Mouse (Mus musculus) layer of hippocampus, adult 9-11 months (tissue): Measurements from ENCODE around the gene Magt1.
A peak's percentile ranks its signal among the peaks of the same experiment; 100 is the strongest.
"Not testable (repeated sequence)": the region's sequence is repeated elsewhere in the genome, so short reads cannot be mapped to it uniquely, and the experiment has no call there.

Experiments used
- DNase-seq: peaks from one replicate; pipeline ENCODE4 v3.0.0; 2022

Magt1 gene

GRCm38 (mm10) chrX:105939245-105939644 lies 72.5 kb downstream of the Magt1 start:
- no peak for DNase-seq

DNA sequence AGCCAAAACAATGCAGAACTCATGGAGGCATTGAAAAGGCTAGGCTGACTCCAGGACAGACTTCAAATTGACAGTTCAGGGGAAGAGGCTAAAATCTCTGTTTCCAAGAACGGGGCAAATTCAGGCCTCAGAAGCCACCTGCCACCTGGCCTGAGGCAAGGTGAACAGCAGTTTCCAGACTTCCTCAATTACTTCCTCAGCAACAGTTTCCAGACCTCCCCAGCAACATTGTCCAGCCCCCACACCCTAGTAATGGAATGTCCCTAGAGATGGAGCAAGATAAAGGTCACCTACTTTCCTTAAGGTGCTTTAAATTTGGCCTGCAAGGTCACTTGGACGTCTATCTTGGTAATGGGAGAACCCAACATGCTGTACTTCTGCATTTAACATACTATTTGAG lies 74.0 kb downstream of the Magt1 start:
- DNase-seq = no peak

DNA sequence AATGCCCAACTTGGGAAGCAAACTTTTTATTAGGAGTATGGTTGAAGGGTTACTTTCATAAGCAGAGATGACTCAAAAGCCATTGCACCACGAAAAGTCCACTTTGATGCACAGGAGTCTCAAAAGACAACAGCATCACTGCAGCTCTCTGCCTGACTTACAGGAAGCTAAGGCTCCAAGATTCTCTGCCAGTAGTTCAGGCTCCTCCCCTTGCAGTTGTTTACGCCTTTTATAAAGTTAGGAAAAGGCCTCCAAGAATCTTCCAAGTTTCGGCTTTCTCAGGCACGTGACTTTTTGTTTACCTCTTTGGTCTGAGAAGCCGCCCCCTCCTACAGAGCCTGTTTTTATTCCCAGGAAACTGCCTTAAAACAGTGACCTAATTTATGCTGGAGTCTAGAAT lies 77.4 kb downstream of the Magt1 start:
- no peak for DNase-seq

DNA sequence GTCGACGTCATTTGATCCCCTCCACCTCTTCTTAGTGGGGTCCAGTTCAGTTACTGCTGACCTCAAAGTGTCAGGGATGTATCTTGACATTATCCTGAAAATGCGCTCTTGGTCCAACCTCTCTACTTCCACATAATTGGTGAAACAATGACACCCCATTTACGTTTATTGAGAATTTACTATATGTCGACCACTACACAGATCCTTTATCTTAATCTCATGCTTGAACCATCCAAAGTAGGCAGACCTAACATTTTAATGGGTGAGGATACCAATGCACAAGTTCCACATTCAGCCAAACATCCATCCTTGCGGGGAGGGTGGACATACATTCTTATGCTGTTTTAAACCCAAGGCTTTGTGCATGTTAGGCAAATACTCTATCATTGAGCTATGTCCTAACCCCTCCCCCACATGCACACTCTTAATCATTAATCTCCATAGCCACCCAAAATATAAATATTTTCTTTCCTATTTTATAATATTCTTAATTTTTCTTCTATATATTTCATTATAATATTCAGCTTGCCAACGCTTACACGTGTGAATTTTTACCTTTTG lies 82.1 kb downstream of the Magt1 start:
- no peak for DNase-seq

DNA sequence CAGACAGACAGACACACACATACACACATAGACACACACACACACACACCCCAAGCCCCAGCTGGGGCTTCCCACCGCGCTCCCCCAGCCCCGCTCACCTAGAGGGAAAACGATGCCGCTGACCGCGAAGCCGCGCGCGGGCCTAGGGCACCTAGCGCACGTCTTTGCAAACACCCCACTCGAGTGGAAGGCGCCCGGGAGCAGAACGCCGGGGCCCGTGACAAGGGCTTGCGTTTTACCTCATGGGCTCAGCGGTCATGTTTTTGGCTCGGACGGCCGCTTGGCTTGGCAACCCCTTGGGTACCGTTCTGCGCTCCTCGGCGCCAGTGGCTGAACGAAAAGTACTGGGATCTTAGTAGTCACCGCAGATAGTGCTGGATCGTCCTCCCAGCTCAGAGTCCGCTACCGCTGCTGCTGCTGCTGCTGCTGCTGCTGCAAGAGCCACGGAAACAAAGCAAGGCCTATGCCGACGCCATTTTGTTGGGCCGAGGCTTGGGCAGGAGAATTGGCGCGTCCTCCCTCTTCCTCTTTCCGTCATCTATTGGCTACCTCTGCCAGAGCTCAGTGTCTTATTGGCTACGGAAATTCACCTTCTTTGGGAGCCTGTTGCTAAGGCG lies 82.7 kb downstream of the Magt1 start, which contains the start of gene Atrx:
TSS of gene Atrx (minus strand) at position 543 of the 617 bp plus-strand sequence.
- DNase-seq = peak; percentile 80

GRCm38 (mm10) chrX:105927941-105928860 lies 83.5 kb downstream of the Magt1 start:
- peak; percentile 17 for DNase-seq

- DNase-seq = no peak
Measured at GRCm38 (mm10) chrX:105926121-105926735, 85.5 kb downstream of the Magt1 start.

GRCm38 (mm10) chrX:105924326-105925070 lies 87.2 kb downstream of the Magt1 start:
- DNase-seq = no peak

DNA sequence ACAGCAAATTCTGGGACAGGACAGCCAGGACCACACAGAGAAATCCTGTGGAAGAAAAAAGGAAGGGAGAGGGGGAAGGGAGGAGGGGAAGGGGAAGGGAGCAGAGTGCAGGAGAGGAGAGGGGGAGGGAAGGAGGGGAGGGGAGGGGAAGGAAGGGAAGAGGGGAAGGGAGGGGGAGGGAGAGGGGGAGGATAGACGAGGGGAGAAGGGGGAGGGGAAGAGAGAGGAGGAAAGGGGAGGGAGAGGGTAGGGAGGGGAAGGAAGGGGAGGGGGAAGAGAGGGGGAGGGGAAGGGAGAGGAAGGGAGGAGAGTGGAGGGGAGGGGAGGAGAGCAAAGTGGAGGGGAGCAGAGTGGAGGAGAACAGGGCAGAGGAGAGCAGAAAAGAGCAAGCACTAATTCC lies 87.8 kb downstream of the Magt1 start:
- no peak for DNase-seq

GRCm38 (mm10) chrX:105922986-105923385 lies 88.7 kb downstream of the Magt1 start:
- not testable (repeated sequence) for DNase-seq

GRCm38 (mm10) chrX:105921421-105921820 lies 90.3 kb downstream of the Magt1 start:
- DNase-seq = no peak
